Mouse (Mus musculus): ENCODE measurements around the gene Atp6v0e. TPM values are rescaled to one million over a fixed set of nuclear protein-coding genes. Genes with fewer than 3 reads are reported as not detected.

The Atp6v0e gene
- total and polyA plus RNA-seq, 3 experiments: 60.9 to 143 (median 67.2) TPM

DNA sequence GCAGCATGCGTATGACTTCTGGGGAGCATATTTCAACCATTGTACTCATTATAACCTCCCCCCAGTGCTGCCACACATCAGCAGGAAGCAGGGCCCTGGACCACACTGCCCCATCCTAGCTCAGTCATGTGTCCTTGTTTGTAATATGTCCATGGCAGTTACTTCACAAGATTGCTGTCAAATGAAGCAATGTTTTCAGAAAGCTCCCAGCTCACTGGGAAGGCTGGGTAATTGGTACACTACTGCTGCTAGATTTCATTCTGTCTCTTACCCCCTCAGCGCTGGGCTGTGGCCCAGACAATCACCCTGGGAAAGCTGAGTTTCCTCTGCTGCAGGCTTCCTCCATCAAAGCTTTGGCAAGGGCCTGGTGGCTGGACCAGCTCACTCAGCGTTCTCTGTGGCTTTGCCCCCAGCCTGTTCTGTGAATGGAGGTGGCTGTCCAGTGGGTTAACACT lies 22.7 kb upstream of the Atp6v0e start:
- no peak overlapping the region for H3K4me3 ChIP-seq
- no peak overlapping the region for H3K27ac ChIP-seq
- intact Hi-C loops (cut with DNase I): loop anchor here (5.0 kb wide), 1 partner anchor 328 kb away; no protein-coding TSS in a partner anchor
- H3K27me3 ChIP-seq (ENCODE audit: control insufficient read depth, insufficient read depth, low read length): no peaks in the 10 kb centered on the region
- TF ChIP-seq CTCF (IDR thresholded peaks at IDR 0.05) (no peak), POLR2A (IDR thresholded peaks at IDR 0.05; ENCODE audit: insufficient read depth, low read depth, low read length) (no peak), EP300 (IDR thresholded peaks at IDR 0.05; ENCODE audit: insufficient read depth, low read depth, low read length) (no peak)
- H3K36me3 ChIP-seq (ENCODE audit: control insufficient read depth, insufficient read depth, low read length): no peaks in the 10 kb centered on the region
- DNase-seq: no peak
- WGBS: 84% methylated on average over 3 of the region's 3 CpGs
- peaks cover 6% of the 10 kb centered on the region for H3K4me1 ChIP-seq (ENCODE audit: control insufficient read depth, insufficient read depth, low read length)
- no peak overlapping the region for H3K9ac ChIP-seq (ENCODE audit: low read depth, low read length)
- H3K79me2 ChIP-seq (replicated peaks; ENCODE audit: control insufficient read depth, insufficient read depth, low read length): no peaks in the 10 kb centered on the region

DNA sequence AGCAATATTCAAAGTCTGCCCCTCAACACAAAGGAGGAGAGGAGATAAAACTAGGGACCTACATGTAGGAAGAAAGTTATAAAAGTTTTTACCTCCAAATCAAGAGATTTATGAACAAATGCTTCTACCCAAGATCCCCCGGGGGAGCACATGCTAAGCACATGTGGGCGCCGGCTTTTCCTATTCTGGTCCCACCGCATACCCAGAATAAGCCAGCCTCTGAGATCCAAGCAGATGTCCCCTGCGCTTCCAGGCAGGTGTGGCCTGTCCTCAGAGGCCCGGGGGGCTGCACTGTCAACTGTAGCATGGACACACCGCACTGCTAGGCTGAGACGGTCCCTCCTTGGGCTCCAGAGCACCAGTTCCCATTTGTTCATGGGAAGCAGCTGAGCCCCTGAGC lies 19.6 kb upstream of the Atp6v0e start:
- intact Hi-C loops (cut with DNase I): loop anchor here (5.0 kb wide), 1 partner anchor 331 kb away; no protein-coding TSS in a partner anchor
- Histone ChIP-seq H3K36me3 (ENCODE audit: control insufficient read depth, insufficient read depth, low read length) (no peaks in the 10 kb centered on the region), H3K9ac (ENCODE audit: low read depth, low read length) (no peak overlapping the region), H3K27me3 (ENCODE audit: control insufficient read depth, insufficient read depth, low read length) (no peaks in the 10 kb centered on the region), H3K4me3 (no peak overlapping the region), H3K79me2 (replicated peaks; ENCODE audit: control insufficient read depth, insufficient read depth, low read length) (no peaks in the 10 kb centered on the region), H3K27ac (no peak overlapping the region), H3K4me1 (ENCODE audit: control insufficient read depth, insufficient read depth, low read length) (peaks cover 6% of the 10 kb centered on the region)
- 97% methylated on average over 8 of the region's 8 CpGs for WGBS
- no peak for TF ChIP-seq POLR2A (IDR thresholded peaks at IDR 0.05; ENCODE audit: insufficient read depth, low read depth, low read length)
- no peak for TF ChIP-seq EP300 (IDR thresholded peaks at IDR 0.05; ENCODE audit: insufficient read depth, low read depth, low read length)
- TF ChIP-seq CTCF (IDR thresholded peaks at IDR 0.05): no peak
- no peak for DNase-seq

DNA sequence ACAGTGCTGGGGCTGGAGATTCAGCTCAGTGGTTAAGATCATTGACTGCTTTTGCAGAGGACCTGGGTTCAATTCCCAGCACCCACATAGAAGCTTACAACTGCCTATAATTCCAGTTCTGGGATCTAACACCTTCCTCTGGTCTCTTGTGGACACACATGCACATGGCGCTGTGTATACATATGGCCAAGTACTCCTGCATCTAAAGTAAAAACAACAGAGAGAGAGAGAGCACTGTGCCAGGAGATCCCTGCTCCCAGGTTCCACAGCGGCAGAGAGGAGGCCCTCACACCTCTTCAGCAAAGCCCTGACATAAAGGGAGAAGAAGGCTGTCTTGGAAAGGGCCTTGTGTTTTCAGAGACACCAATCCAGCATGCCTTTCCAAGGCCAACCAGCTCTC lies 19.0 kb upstream of the Atp6v0e start:
- H3K27ac ChIP-seq: no peak overlapping the region

DNA sequence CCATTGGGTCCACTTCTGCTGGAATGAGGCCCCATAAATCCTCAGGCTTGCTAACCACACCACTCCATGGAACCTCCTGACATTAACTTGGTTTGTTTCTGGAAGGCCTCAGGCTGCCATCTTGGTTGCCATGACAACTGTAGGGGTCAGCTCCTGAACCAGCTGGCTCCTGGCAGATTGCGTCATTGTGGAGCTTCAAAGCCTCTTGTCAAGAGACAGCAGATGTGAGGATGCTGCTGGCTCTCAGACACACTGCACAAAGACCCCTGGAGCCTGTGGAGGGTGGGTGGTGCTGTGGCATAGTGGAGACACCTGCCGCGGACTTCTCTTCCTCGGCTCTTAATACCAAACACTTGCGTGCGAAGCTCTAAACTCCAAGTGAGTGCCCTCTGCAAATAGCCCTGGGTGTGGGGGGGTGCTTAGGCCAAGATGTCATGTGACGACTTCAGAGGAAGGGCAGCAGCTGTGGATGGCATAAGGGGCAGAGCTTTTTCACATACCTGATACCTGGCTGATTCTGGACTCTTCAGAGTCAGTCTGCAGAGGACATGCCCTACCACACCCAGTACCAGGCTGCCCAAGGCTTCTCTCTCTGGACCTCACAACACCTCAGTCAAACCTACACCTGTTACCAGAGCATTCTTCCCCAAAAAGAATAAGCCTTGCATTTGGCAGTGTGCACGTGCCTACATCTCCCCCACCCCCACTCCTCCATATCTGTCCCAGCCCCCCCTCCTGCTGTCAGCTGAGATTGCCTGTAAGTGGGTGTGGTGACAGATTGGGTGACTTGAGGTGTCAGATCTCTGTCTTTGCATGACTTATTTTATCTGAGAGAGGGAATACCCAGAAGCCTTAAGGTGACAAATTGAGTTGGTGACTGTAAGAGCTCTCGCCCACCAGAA lies 18.3 kb upstream of the Atp6v0e start:
- 80% methylated on average over 9 of the region's 9 CpGs for WGBS
- no peak for DNase-seq
- intact Hi-C loops (cut with DNase I): loop anchor here (5.0 kb wide), 1 partner anchor 332 kb away; no protein-coding TSS in a partner anchor
- TF ChIP-seq POLR2A (IDR thresholded peaks at IDR 0.05; ENCODE audit: insufficient read depth, low read depth, low read length) (no peak), CTCF (IDR thresholded peaks at IDR 0.05) (no peak), EP300 (IDR thresholded peaks at IDR 0.05; ENCODE audit: insufficient read depth, low read depth, low read length) (no peak)
- H3K4me3 ChIP-seq: no peak overlapping the region
- no peak overlapping the region for H3K9ac ChIP-seq (ENCODE audit: low read depth, low read length)
- peaks cover 3% of the 10 kb centered on the region for H3K4me1 ChIP-seq (ENCODE audit: control insufficient read depth, insufficient read depth, low read length)
- no peaks in the 10 kb centered on the region for H3K79me2 ChIP-seq (replicated peaks; ENCODE audit: control insufficient read depth, insufficient read depth, low read length)
- no peak overlapping the region for H3K27ac ChIP-seq
- no peaks in the 10 kb centered on the region for H3K36me3 ChIP-seq (ENCODE audit: control insufficient read depth, insufficient read depth, low read length)
- H3K27me3 ChIP-seq (ENCODE audit: control insufficient read depth, insufficient read depth, low read length): no peaks in the 10 kb centered on the region

More for the DNA sequence above, 19.0 kb upstream of the Atp6v0e start:
- H3K27me3 ChIP-seq (ENCODE audit: control insufficient read depth, insufficient read depth, low read length): no peaks in the 10 kb centered on the region
- H3K79me2 ChIP-seq (replicated peaks; ENCODE audit: control insufficient read depth, insufficient read depth, low read length): no peaks in the 10 kb centered on the region
- no peak for DNase-seq
- H3K4me1 ChIP-seq (ENCODE audit: control insufficient read depth, insufficient read depth, low read length): peaks cover 3% of the 10 kb centered on the region
- H3K36me3 ChIP-seq (ENCODE audit: control insufficient read depth, insufficient read depth, low read length): no peaks in the 10 kb centered on the region
- intact Hi-C loops (cut with DNase I): loop anchor here (5.0 kb wide), 1 partner anchor 332 kb away; no protein-coding TSS in a partner anchor
- 98% methylated on average over 2 of the region's 2 CpGs for whole genome bisulfite sequencing
- no peak overlapping the region for H3K9ac ChIP-seq (ENCODE audit: low read depth, low read length)
- no peak overlapping the region for H3K4me3 ChIP-seq
- no peak for TF ChIP-seq POLR2A (IDR thresholded peaks at IDR 0.05; ENCODE audit: insufficient read depth, low read depth, low read length)
- no peak for TF ChIP-seq EP300 (IDR thresholded peaks at IDR 0.05; ENCODE audit: insufficient read depth, low read depth, low read length)
- no peak for TF ChIP-seq CTCF (IDR thresholded peaks at IDR 0.05)

DNA sequence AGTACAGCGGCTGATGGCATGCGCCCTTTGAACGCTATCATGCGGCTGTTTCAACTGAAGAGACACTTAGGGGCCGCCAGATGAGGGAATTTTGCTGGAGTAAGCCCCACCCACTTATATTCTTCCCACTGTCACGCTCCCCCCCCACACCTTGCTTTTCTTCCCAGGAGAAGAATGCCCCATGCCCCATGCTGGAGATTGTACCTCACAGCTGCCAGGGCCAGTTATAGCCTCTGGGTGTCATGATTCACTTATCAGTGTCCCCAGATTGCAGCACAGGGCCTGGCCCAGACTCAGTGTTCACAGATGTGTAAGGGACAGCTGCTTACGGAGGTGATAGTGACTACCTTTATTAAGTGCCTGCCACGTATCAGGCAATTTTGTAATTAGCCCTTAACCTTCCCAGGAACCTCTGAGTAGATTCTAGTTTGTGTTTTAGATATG lies 17.6 kb upstream of the Atp6v0e start:
- 61% methylated on average over 8 of the region's 8 CpGs for WGBS
- TF ChIP-seq POLR2A (IDR thresholded peaks at IDR 0.05; ENCODE audit: insufficient read depth, low read depth, low read length) (no peak), CTCF (IDR thresholded peaks at IDR 0.05) (0 out of 2 replicates have a peak, but pooled peaks have one; percentile 10), EP300 (IDR thresholded peaks at IDR 0.05; ENCODE audit: insufficient read depth, low read depth, low read length) (0 out of 2 replicates have a peak, but pooled peaks have one; percentile 46)
- no peaks in the 10 kb centered on the region for H3K36me3 ChIP-seq (ENCODE audit: control insufficient read depth, insufficient read depth, low read length)
- no peaks in the 10 kb centered on the region for H3K79me2 ChIP-seq (replicated peaks; ENCODE audit: control insufficient read depth, insufficient read depth, low read length)
- H3K4me3 ChIP-seq: no peak overlapping the region
- H3K9ac ChIP-seq (ENCODE audit: low read depth, low read length): no peak overlapping the region
- H3K27ac ChIP-seq: no peak overlapping the region
- no peaks in the 10 kb centered on the region for H3K27me3 ChIP-seq (ENCODE audit: control insufficient read depth, insufficient read depth, low read length)
- peaks cover 3% of the 10 kb centered on the region for H3K4me1 ChIP-seq (ENCODE audit: control insufficient read depth, insufficient read depth, low read length)
- intact Hi-C loops (cut with DNase I): no loop called here
- DNase-seq: peak in 1 of 2 experiments; percentile 39
